Mouse (Mus musculus) hindbrain, embryonic 13.5 days (tissue): ENCODE measurements around the gene Madd. TPM values are rescaled to one million over a fixed set of nuclear protein-coding genes. Genes with fewer than 3 reads are reported as not detected.
A peak's percentile ranks its signal among the peaks of the same experiment; 100 is the strongest.

ENCODE experiments used
- ATAC-seq: fragments of 200-750 bp; cut with Nextera tagmentation; 2 replicates; pipeline ENCODE4 v1.8.0; 2017; ENCODE audit warnings: moderate TSS enrichment; ENCODE audit not compliant: low FRiP score
- H3K27ac ChIP-seq: fragments of 300-500 bp; sonication (generic); 2 replicates; pipeline ENCODE4 v1.5.1; 2015; ENCODE audit warnings: inconsistent platforms, mild to moderate bottlenecking, moderate library complexity
- H3K27me3 ChIP-seq: fragments of 300-500 bp; sonication (generic); 2 replicates; pipeline ENCODE4 v1.6.1; 2015; ENCODE audit warnings: mild to moderate bottlenecking, inconsistent platforms
- H3K36me3 ChIP-seq: fragments of 300-500 bp; sonication (generic); 2 replicates; pipeline ENCODE4 v1.6.1; 2015; ENCODE audit warnings: mild to moderate bottlenecking, inconsistent platforms
- H3K4me1 ChIP-seq: fragments of 300-500 bp; sonication (generic); replicated peaks from 2 replicates; pipeline ENCODE4 v1.6.1; 2015; ENCODE audit warnings: inconsistent platforms
- H3K4me2 ChIP-seq: fragments of 300-500 bp; sonication (generic); 2 replicates; pipeline ENCODE4 v1.6.1; 2015; ENCODE audit warnings: inconsistent platforms, mild to moderate bottlenecking, moderate library complexity
- H3K4me3 ChIP-seq: fragments of 300-500 bp; sonication (generic); 2 replicates; pipeline ENCODE4 v1.5.1; 2015; ENCODE audit warnings: mild to moderate bottlenecking, inconsistent platforms
- H3K9ac ChIP-seq: fragments of 300-500 bp; sonication (generic); 2 replicates; pipeline ENCODE4 v1.6.1; 2015; ENCODE audit warnings: mild to moderate bottlenecking, inconsistent platforms
- H3K9me3 ChIP-seq: fragments of 300-500 bp; sonication (generic); 2 replicates; pipeline ENCODE4 v1.6.1; 2016; ENCODE audit warnings: inconsistent platforms
- WGBS: fragments of 180-500 bp; shearing (Covaris S2); methylation state at CpG from one replicate; pipeline ENCODE4 v1.1.7; 2015; 5-methylcytosine and 5-hydroxymethylcytosine counted together
- polyA plus RNA-seq: library from polyadenylated mRNA; unstranded; fragments of >200 nt; fragmentation: Nextera tagmentation; extraction: Ambion mirVana; gene quantifications from 2 replicates; pipeline ENCODE4 v1.2.1, GENCODE M21; 2015

Madd gene
- polyA plus RNA-seq, 1 experiment from 2014 or later: 56.7 TPM

- Histone ChIP-seq H3K36me3 (no peaks in the 10 kb centered on the region), H3K9me3 (no peaks in the 10 kb centered on the region), H3K27me3 (peaks cover 5% of the 10 kb centered on the region; the same call in 1 of the 2 replicates), H3K9ac (no peak overlapping the region), H3K4me1 (no peaks in the 10 kb centered on the region), H3K4me2 (no peak overlapping the region), H3K27ac (no peak overlapping the region), H3K4me3 (no peak overlapping the region)
- 87% methylated on average over 5 of the region's 5 CpGs for WGBS
- no peak for ATAC-seq
These were observed 74.4 kb downstream of the Madd start for GRCm38 (mm10) chr2:91109241-91109640.

DNA sequence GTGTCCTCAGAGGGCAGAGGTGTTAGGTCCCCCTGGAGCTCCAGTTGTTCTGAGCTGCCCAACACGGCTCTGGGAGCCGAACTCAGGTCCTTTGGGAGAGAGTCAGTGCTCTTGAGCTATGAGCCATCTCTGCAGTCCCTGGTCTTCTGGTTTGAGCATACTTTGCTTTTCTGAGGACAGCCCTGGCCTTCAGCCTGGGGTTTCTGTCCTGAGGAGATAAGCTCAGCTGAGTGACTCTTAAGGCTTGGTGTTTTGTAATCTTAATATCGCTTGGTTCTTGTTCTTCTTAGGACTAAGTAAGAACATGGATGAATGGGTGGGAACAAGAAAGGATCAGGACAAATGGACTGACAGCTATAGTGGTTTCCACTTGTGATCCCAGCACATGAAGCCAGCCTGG lies 75.5 kb downstream of the Madd start:
- no peak for ATAC-seq
- 87% methylated on average over 3 of the region's 3 CpGs for WGBS
- Histone ChIP-seq H3K27me3 (no peaks in the 10 kb centered on the region; the same call in 1 of the 2 replicates), H3K36me3 (no peaks in the 10 kb centered on the region), H3K9ac (no peak overlapping the region), H3K4me1 (no peaks in the 10 kb centered on the region), H3K27ac (no peak overlapping the region), H3K9me3 (no peaks in the 10 kb centered on the region), H3K4me2 (no peak overlapping the region), H3K4me3 (no peak overlapping the region)

DNA sequence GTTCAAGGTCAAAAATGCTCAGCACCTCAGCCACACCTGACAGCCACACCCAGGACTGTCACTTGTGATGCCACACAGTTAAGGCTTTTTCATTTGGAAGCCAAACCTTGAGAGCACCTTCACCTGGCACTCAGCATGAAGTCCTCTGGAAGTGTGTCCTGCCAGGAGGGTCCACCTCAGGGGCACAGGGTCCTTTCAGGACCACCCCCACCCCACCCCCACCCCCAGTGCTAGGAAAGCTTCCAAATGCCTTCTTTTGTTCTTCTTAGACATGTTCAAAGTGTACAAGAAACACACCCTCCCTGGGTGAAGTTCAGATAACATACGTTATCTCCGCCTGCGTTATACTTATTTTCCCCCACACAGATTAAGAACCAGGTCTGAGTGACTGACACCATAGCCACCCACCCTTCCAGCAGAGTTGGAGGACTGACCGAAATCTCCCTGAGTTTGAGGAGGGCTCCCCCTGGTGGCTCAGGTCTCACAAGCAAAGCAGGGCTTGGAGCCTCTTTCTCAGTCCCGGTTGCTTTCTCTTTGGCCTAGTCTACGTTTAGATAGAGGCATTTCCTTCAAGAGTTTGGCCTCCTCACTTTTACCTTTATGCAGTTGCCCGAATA lies 82.4 kb downstream of the Madd start:
- no peak overlapping the region for H3K4me2 ChIP-seq
- no peak overlapping the region for H3K9ac ChIP-seq
- H3K36me3 ChIP-seq: no peaks in the 10 kb centered on the region
- no peak overlapping the region for H3K4me3 ChIP-seq
- no peaks in the 10 kb centered on the region for H3K9me3 ChIP-seq
- ATAC-seq: peak; percentile 87
- peaks cover 2% of the 10 kb centered on the region; the same call in 1 of the 2 replicates for H3K27me3 ChIP-seq
- WGBS: 17% methylated on average over 7 of the region's 7 CpGs
- no peaks in the 10 kb centered on the region for H3K4me1 ChIP-seq
- H3K27ac ChIP-seq: no peak overlapping the region

GRCm38 (mm10) chr2:91098156-91098555 lies 85.5 kb downstream of the Madd start:
- WGBS: 87% methylated on average over 2 of the region's 2 CpGs
- H3K27me3 ChIP-seq: peaks cover 2% of the 10 kb centered on the region; the same call in 1 of the 2 replicates
- H3K4me3 ChIP-seq: no peak overlapping the region
- no peaks in the 10 kb centered on the region for H3K4me1 ChIP-seq
- H3K36me3 ChIP-seq: no peaks in the 10 kb centered on the region
- no peaks in the 10 kb centered on the region for H3K9me3 ChIP-seq
- ATAC-seq: no peak
- no peak overlapping the region for H3K9ac ChIP-seq
- no peak overlapping the region for H3K27ac ChIP-seq
- no peak overlapping the region for H3K4me2 ChIP-seq

DNA sequence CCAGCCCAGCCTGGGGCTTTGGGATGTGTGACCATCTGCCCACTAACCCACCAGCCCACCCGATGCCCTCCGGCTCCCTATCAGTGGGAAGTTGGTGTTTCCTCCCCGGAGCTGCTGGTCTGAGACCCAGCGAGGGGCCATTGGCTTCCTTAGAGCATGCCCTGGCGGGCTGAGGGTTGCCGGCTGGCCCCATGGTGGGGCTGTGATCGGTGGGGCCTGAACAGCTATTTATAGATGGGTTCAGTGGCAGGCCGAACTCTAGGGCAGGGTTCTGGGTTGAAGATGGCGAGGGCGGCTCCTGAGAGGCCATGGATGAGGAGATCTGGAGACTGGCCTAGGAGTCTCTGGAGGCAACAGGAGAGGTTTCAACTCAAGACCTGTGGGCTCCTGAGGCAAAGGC lies 86.6 kb downstream of the Madd start:
- Histone ChIP-seq H3K36me3 (no peaks in the 10 kb centered on the region), H3K4me2 (no peak overlapping the region), H3K9ac (no peak overlapping the region), H3K4me1 (no peaks in the 10 kb centered on the region), H3K27me3 (no peaks in the 10 kb centered on the region; the same call in 1 of the 2 replicates), H3K9me3 (no peaks in the 10 kb centered on the region), H3K4me3 (no peak overlapping the region), H3K27ac (no peak overlapping the region)
- no peak for ATAC-seq
- WGBS: 78% methylated on average over 10 of the region's 10 CpGs

GRCm38 (mm10) chr2:91096524-91096923 lies 87.1 kb downstream of the Madd start:
- Histone ChIP-seq H3K4me2 (no peak overlapping the region), H3K9me3 (no peaks in the 10 kb centered on the region), H3K9ac (no peak overlapping the region), H3K36me3 (no peaks in the 10 kb centered on the region), H3K4me1 (no peaks in the 10 kb centered on the region), H3K4me3 (no peak overlapping the region), H3K27me3 (no peaks in the 10 kb centered on the region; the same call in 1 of the 2 replicates), H3K27ac (no peak overlapping the region)
- WGBS: 69% methylated on average over 14 of the region's 14 CpGs
- ATAC-seq: no peak

GRCm38 (mm10) chr2:91090827-91091226 lies 92.8 kb downstream of the Madd start:
- Histone ChIP-seq H3K9me3 (no peaks in the 10 kb centered on the region), H3K4me3 (no peak overlapping the region), H3K27me3 (no peaks in the 10 kb centered on the region), H3K4me1 (no peaks in the 10 kb centered on the region), H3K4me2 (no peak overlapping the region), H3K9ac (no peak overlapping the region), H3K27ac (no peak overlapping the region), H3K36me3 (no peaks in the 10 kb centered on the region)
- ATAC-seq: no peak
- 74% methylated on average over 6 of the region's 6 CpGs for WGBS

DNA sequence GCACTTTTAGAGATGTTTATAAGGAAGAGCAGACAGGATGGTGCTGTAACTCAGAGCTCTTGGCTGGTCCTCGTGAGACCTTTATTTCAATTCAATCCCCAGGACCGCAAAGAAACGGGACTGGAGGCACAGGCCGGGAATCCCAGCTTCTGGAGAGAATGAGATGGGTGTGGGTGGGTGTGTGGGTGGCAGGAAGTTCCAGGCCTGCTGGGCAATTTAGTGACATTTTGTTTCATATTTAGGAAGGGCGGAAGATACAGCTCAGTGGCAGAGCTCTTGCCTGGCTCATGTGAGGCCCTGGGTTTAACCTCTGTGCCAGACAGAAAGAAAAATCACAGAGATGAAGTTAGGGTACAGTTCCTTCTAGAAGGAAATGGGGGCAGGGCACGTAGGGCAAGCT lies 93.4 kb downstream of the Madd start:
- no peaks in the 10 kb centered on the region for H3K27me3 ChIP-seq
- H3K4me2 ChIP-seq: no peak overlapping the region
- no peaks in the 10 kb centered on the region for H3K9me3 ChIP-seq
- 80% methylated on average over 6 of the region's 6 CpGs for WGBS
- no peaks in the 10 kb centered on the region for H3K4me1 ChIP-seq
- no peaks in the 10 kb centered on the region for H3K36me3 ChIP-seq
- no peak overlapping the region for H3K27ac ChIP-seq
- no peak overlapping the region for H3K4me3 ChIP-seq
- no peak overlapping the region for H3K9ac ChIP-seq
- no peak for ATAC-seq

DNA sequence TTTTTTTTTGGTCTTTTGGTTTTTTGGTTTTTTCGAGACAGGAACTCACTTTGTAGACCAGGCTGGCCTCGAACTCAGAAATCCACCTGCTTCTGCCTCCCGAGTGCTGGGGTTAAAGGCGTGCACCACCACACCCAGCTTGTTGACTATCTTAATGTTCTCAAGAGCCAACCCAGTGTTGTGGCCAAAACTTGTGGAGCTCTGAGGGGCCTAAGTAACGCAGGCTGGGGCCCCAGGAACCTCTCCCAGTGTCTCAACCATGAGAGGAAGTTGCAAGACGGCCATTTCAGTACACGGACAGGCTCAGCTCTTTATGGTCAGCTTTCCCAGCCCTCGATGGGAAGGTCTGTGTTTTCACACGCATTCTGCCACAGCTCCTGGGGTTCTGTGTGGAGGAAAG lies 94.7 kb downstream of the Madd start:
- Histone ChIP-seq H3K4me3 (no peak overlapping the region), H3K9ac (no peak overlapping the region), H3K36me3 (no peaks in the 10 kb centered on the region), H3K9me3 (no peaks in the 10 kb centered on the region), H3K4me2 (no peak overlapping the region), H3K4me1 (no peaks in the 10 kb centered on the region), H3K27ac (no peak overlapping the region), H3K27me3 (no peaks in the 10 kb centered on the region)
- no peak for ATAC-seq
- 77% methylated on average over 9 of the region's 9 CpGs for WGBS

GRCm38 (mm10) chr2:91087453-91087852 lies 96.2 kb downstream of the Madd start:
- Histone ChIP-seq H3K9me3 (no peaks in the 10 kb centered on the region), H3K36me3 (no peaks in the 10 kb centered on the region), H3K9ac (no peak overlapping the region), H3K4me3 (no peak overlapping the region), H3K27ac (no peak overlapping the region), H3K27me3 (no peaks in the 10 kb centered on the region), H3K4me2 (no peak overlapping the region), H3K4me1 (no peaks in the 10 kb centered on the region)
- 85% methylated on average over 9 of the region's 9 CpGs for WGBS
- no peak for ATAC-seq

Other genes with a start within 250 kb of the Madd start
- gene Celf1, start 243.5 kb downstream of the Madd start, polyA plus RNA-seq: 108 and 121 TPM in 2 replicates
- gene Rapsn, start 148.2 kb downstream of the Madd start, polyA plus RNA-seq: 0.99 and 1.6 TPM in 2 replicates
- 238 and 241 TPM in 2 replicates for gene Psmc3, start 129.8 kb downstream of the Madd start, polyA plus RNA-seq
- 28.1 and 29.4 TPM in 2 replicates for gene Slc39a13, start 113.4 kb downstream of the Madd start, polyA plus RNA-seq
- 3.5 and 3.9 TPM in 2 replicates for gene Spi1, start 101.4 kb downstream of the Madd start, polyA plus RNA-seq
- 0.23 and 0.58 TPM in 2 replicates for gene Mybpc3, start 65.7 kb downstream of the Madd start, polyA plus RNA-seq
- gene Nr1h3, start 19.0 kb upstream of the Madd start, polyA plus RNA-seq: 1.7 and 1.8 TPM in 2 replicates
- gene Acp2, start 19.0 kb upstream of the Madd start, polyA plus RNA-seq: 38.0 and 41.3 TPM in 2 replicates
- gene Ddb2, start 53.1 kb upstream of the Madd start, polyA plus RNA-seq: 14.1 and 15.2 TPM in 2 replicates
- gene Pacsin3, start 72.1 kb upstream of the Madd start, polyA plus RNA-seq: 12.8 and 14.5 TPM in 2 replicates
- 69.4 and 70.4 TPM in 2 replicates for gene Arfgap2, start 81.1 kb upstream of the Madd start, polyA plus RNA-seq